Mouse (Mus musculus): Measurements from ENCODE around the gene Comt.

Gene Comt

DNA sequence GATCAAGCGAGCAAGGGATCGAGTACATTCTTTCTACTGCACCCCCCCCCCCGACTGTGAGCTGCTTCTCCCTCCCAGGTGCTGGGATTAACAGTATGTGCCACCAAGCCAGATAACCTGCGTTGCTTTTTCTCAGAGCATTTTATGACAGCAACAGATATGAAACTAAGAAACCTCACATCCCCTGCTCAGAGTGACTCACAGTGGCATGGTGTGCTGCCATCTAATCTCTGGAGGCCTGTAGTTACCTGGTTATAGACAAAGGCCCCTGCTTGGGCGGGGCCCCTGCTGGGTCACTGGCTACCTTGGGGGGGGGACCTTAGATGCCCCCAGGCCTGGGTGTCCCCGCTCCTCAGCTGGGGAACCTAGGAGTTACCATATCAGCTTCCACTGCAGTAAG lies 68.7 kb downstream of the Comt start:
- DNase-seq (ENCODE audit: low spot score) = no peak

DNA sequence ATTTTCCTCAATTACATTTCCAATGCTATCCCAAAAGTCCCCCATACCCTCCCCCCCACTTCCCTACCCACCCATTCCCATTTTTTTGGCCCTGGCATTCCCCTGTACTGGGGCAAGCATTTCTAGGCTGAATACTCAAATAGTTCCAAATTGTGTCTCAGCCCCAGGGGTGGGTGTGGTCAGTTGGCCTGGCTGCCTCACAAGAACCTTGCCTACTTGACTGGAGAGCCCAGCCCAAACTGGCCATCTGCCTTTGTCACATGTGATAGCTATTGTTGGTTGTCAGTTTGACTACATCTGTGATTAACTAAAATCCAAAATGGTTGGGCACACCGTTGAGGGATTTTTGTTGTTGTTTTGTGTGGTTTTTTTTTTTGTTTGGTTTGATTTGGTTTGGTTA lies 69.7 kb downstream of the Comt start:
- no peak for DNase-seq (ENCODE audit: low spot score)
